Mouse (Mus musculus) forelimb bud, embryonic 11.5 days (tissue): ENCODE results near the gene Cd52.
A peak's percentile ranks its signal among the peaks of the same experiment; 100 is the strongest.

Experiments used
- DNase-seq: peaks from one replicate; pipeline ENCODE4 v3.0.0-alpha.2; 2012; ENCODE audit warnings: low read depth, low spot score

The Cd52 gene

GRCm38 (mm10) chr4:134092382-134093288 is 2.2 kb downstream of the Cd52 start:
- DNase-seq, result peak; percentile 30

GRCm38 (mm10) chr4:134091225-134091529 is 3.7 kb downstream of the Cd52 start:
- DNase-seq, result no peak

GRCm38 (mm10) chr4:134090521-134091224 is 4.2 kb downstream of the Cd52 start:
- DNase-seq, result no peak

- DNase-seq, result no peak
Observed at GRCm38 (mm10) chr4:134089029-134089428, 5.9 kb downstream of the Cd52 start.

- DNase-seq, result peak; percentile 31
Observed at GRCm38 (mm10) chr4:134087412-134087811, 7.5 kb downstream of the Cd52 start.

GRCm38 (mm10) chr4:134084999-134085398 is 9.9 kb downstream of the Cd52 start:
- no peak for DNase-seq

GRCm38 (mm10) chr4:134082460-134082859 is 12.4 kb downstream of the Cd52 start:
- DNase-seq, result no peak

- DNase-seq, result peak; percentile 76
Observed at GRCm38 (mm10) chr4:134081730-134082386, 13.0 kb downstream of the Cd52 start.

- no peak for DNase-seq
Observed at GRCm38 (mm10) chr4:134080674-134081073, 14.2 kb downstream of the Cd52 start.

GRCm38 (mm10) chr4:134078694-134079093 is 16.2 kb downstream of the Cd52 start:
- peak; percentile 60 for DNase-seq

GRCm38 (mm10) chr4:134068793-134069580 is 25.9 kb downstream of the Cd52 start:
- no peak for DNase-seq

GRCm38 (mm10) chr4:134067833-134068544 is 26.9 kb downstream of the Cd52 start:
- DNase-seq, result no peak

- DNase-seq, result no peak
Observed at GRCm38 (mm10) chr4:134067383-134067782, 27.5 kb downstream of the Cd52 start.

GRCm38 (mm10) chr4:134065431-134066004 is 29.4 kb downstream of the Cd52 start:
- DNase-seq, result no peak

GRCm38 (mm10) chr4:134062561-134062960 is 32.3 kb downstream of the Cd52 start:
- DNase-seq, result no peak

GRCm38 (mm10) chr4:134061944-134062446 is 32.9 kb downstream of the Cd52 start:
- DNase-seq, result no peak

GRCm38 (mm10) chr4:134061166-134061830 is 33.6 kb downstream of the Cd52 start:
- DNase-seq, result no peak

- no peak for DNase-seq
Observed at GRCm38 (mm10) chr4:134060135-134060865, 34.6 kb downstream of the Cd52 start, which contains the start of gene Crybg2. Gene Crybg2, plus strand, starts transcription at chr4:134060815.

GRCm38 (mm10) chr4:134058908-134059307 is 36.0 kb downstream of the Cd52 start:
- no peak for DNase-seq
